Comparison of ENCODE assay signal across 17 mouse cellular contexts in genomic region chr14:37485292-37485691, GRCm38 (mm10).
DNase-seq lines count a peak whose midpoint lies in the region; TF ChIP-seq lines count a peak whose summit lies in the region.
"Had no signal": no experiment of that assay in that cellular context is flagged by ENCODE, and none has a peak within 500 bp of the region (broad histone marks: within the 10 kb centered on the region; RNA-seq: fewer than 3 reads in every experiment).

No protein-coding gene starts in this region.

- no peak for TF ChIP-seq POLR2A in thymus, adult 2 months (IDR thresholded peaks at IDR 0.05; ENCODE audit: control insufficient read depth, extremely low read depth, insufficient read depth, low read length, poor library complexity)

- no peaks in the 10 kb centered on the region for H3K36me3 ChIP-seq in thymus, adult 2 months (ENCODE audit: control insufficient read depth, insufficient read depth, low read length)
- H3K36me3 ChIP-seq: G1E had no signal

- no peak for TF ChIP-seq CTCF in thymus, adult 2 months (IDR thresholded peaks at IDR 0.05; ENCODE audit: borderline replicate concordance, control insufficient read depth, extremely low read depth, insufficient read depth, low read length, poor library complexity)

- 95% methylated on average over 8 of the region's 8 CpGs for WGBS in thymus, adult 2 months

- H3K4me3 ChIP-seq in thymus, adult 2 months (ENCODE audit: control insufficient read depth, insufficient read depth, low read length): no peak overlapping the region

- H3K4me1 ChIP-seq in thymus, adult 2 months (replicated peaks; ENCODE audit: control insufficient read depth, insufficient read depth, low read length): no peaks in the 10 kb centered on the region

- peak; percentile 84 for DNase-seq in heart, adult 11 months
- DNase-seq in heart, adult 18-20 months: no peak
- DNase-seq in thymus, postnatal 25 days: peak; percentile 1
- no peak for DNase-seq in thymus, adult 2 months
- DNase-seq: adrenal gland, adult 2 months; adrenal gland, adult 8-10 months; adrenal gland, postnatal 10 days; adrenal gland, postnatal 14 days; adrenal gland, postnatal 25 days; adrenal gland, postnatal 36 days; B cell, adult 2 months; cerebellum, adult 11 months; cerebellum, adult 11-12 months; cerebellum, adult 18-20 months had no signal

- H3K27ac ChIP-seq in thymus, adult 2 months (ENCODE audit: control insufficient read depth, insufficient read depth, low read length): no peak overlapping the region

- no peaks in the 10 kb centered on the region for H3K27me3 ChIP-seq in thymus, adult 2 months (ENCODE audit: control insufficient read depth, insufficient read depth, low read length)
- H3K27me3 ChIP-seq: CH12.LX, Patski had no signal

Comparison
In these comparisons a context has a peak if more than half of its experiments do, and no peak if none do; other contexts are left out.
1. DNase-seq: peak in heart, adult 11 months (single experiment) and thymus, postnatal 25 days (single experiment); none in heart, adult 18-20 months (0 of 2) and thymus, adult 2 months (single experiment).